Mouse (Mus musculus): ENCODE data around the gene Shf.
"Not testable (repeated sequence)": the region's sequence is repeated elsewhere in the genome, so short reads cannot be mapped to it uniquely, and the experiment has no call there.

Shf gene

GRCm38 (mm10) chr2:122368995-122369739 lies at the start of gene Shf:
Gene Shf (minus strand): TSS chr2:122369162.
- peak; percentile 84 to 85 for DNase-seq

DNA sequence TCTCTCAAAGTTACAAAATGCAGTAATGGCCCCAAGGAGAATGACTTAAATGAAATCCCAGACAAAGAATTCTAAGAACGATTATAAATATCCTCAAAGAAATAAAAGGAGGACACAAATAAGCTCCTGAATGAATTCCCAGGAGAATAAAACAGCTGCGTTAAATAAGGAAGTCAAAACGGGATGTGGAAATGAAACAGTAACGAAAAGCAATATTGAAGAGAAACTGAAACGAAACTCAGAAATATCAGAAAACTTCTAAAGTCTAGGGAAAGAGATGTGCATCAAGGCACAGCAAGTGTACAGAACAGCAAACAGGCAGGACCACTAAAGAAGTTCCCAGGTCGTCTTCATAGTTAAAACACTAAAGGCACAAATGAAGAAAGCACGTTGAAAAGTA lies 40.0 kb upstream of the Shf start:
- no peak for DNase-seq

GRCm38 (mm10) chr2:122407607-122408006 lies 38.6 kb upstream of the Shf start:
- no peak for DNase-seq

- DNase-seq: no peak
Observed at GRCm38 (mm10) chr2:122396150-122396549, 27.2 kb upstream of the Shf start.

DNA sequence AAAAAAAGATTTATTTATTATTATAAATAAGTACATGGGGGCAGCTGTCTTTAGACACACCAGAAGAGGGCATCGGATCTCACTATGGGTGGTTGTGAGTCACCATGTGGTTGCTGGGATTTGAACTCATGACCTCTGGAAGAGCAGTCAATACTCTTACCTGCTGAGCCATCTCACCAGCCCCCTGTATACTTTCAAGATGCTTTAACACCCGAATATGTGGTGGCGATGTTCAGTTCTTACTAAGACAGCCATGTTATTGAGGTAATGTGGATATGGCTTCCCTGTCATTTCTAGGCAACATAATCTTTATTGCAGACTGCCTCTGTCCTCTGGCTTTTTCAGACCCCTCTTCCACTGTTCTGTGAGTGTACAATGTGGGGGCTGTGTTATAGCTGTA lies 18.2 kb upstream of the Shf start:
- DNase-seq: not testable (repeated sequence)

DNA sequence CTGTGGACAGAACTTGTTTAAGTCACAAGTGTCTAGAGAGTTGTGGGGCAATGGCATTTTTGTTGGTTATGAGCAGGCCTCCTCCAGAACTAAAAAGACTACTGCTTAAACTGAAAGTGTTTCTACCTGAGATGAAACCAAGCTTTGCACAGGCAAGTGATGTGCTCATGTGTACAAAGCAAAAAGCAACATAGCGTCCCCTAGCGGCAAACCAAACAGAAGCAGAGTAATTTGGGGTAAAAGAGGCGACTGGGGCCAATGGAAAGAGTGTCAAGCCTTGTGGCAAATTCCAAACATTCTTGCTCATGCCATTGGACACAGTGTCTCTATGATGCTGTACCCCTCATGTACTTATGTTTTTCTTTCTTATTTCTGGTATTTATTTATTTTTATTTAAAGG lies 16.1 kb upstream of the Shf start:
- DNase-seq: no peak

- DNase-seq: no peak
Observed at GRCm38 (mm10) chr2:122382121-122382520, 13.2 kb upstream of the Shf start.

DNA sequence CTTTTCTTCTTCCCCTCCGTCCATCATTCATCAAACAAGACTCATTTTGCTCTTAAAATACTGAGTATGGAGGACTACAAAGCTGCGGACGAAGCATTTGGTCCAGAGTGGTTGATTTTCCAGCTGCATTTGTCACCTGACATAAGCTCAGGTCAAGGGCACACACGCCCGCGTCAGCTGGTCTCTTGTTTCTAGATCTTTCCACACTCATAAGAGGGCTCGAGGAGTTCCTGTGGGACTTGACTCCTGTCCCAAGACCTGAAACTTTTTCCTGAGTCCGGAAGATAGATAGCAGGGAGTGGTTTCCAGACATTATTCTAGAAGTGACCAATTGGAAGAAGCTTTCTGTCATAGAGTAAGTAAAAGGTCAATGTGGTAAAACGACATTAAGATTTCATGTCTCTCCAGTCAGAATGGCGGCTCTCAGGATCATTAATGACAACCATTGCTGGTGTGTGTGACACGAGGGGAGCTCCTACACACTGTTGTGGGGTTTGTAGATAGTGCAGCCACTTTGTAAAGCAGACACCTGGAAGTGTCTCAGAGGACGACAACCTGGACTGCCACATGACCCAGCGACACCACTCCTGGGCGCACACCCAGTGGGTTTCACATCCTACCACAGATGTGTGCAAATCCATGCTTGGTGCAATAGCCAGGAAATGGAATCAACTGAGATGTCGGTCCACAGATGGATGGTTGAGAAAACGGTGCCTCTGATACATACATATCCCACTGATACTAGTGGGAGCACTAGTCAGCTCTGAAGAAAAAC lies 12.6 kb upstream of the Shf start:
- DNase-seq: no peak

GRCm38 (mm10) chr2:122380768-122381311 lies 11.9 kb upstream of the Shf start:
- no peak for DNase-seq

DNA sequence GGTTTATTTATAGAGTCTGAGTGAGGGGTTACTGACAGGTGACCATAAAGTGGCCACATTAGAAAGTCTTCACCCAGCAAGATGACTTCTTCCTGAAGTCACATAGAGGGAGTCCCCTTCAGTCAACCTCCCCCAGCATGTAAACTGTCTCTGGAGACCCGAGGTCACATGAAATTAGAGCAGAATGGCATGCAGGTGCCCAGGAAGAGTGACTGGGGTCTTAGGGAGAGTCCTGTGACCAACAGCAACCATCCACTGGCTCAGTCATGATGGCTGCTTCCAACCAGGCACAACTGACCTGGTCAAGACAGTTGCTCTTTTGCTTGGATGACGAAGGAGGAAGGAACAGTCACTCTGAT lies 10.3 kb upstream of the Shf start:
- DNase-seq: no peak

GRCm38 (mm10) chr2:122378421-122379291 lies 9.7 kb upstream of the Shf start:
- no peak for DNase-seq

DNA sequence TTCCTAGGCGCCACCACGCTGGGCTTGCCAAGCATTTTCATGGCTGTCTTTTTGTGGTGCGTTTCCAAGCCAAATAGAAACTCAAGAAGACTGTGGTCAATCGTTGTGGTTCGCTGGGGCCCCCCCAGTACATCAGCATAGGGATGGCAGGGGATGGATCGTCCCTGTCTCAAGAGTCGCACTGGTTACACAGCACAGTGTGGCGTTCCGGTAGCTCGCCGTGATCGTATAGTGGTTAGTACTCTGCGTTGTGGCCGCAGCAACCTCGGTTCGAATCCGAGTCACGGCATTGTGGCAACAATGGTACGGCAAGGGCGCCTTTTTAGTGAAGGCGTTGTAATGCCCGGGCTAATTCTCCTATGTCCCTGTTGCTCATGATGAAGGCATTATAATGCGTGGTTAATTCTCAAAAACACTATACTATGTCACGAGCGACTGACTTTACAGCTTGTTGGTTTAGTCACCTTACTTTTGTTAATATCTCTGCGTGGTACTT lies 8.8 kb upstream of the Shf start:
- DNase-seq: peak; percentile 63 to 76

DNA sequence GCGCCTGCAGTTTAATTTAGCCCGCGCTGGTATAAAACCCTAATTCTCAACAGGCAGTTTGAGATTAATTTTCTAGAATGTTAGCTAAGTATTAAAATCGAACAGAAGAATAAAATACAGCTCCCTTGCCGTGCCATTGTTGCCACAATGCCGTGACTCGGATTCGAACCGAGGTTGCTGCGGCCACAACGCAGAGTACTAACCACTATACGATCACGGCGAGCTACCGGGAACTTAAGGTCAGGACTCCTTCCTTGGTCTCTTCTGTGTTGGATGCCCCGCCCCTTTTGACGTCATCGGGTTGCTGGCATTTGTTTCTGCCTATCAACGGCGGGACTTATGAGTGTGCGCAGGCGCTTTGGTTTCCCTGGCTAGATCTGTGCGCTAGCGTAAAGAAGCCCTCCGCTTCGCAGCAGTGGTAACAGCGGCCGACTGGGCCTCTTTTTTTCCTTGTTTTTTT lies 8.3 kb upstream of the Shf start:
- peak; percentile 92 to 96 for DNase-seq

DNA sequence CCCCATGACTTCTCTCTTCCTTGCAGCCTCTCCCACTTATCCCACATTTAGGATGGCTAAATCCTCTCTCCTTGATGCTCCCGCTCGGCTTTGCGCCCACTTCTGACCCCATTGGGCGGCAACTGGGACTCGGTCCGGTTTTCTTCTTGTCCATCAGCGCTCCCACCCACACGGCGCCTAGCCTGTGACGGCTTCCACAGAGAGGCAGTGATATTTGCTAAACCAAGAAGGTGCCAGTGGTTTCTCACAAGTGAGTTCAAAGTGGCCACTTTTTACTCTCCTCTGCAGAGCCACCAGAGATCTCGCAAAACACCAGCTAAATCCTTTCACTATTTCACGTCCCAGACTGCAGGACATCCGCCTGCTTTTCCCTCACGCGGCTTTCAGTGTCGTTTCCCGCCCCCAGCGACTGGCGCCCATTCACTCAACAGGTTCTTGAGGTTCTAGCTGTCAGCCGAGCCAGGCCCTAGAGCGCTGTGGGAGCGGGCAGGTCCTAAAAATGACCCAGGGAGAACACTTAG lies 7.1 kb upstream of the Shf start:
- no peak for DNase-seq

DNA sequence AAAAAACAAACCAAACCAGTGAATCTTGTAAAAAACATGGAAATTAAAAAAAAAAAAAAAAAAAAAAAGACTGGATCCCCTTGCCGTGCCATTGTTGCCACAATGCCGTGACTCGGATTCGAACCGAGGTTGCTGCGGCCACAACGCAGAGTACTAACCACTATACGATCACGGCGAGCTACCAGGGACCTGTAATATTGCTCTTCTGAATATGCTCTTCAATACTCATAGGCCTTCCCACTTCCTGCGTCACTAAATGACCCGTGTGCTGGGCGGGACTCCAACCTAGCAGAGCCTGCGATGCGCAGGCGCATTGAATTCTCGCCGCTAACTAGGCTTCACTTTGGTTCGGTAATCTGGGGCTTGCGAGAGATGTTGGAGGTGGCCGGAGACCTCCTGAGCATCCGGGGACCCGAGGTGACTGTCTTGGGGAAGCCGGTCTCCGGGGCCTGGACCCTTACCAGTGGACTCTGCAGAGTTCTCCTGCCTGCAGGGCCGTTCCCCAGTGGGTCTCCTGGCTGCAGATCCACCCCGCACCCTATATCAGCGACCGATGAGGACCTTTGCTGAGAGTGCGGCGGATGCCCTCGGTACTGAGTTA lies 6.5 kb upstream of the Shf start:
- DNase-seq: peak; percentile 87 to 93

DNA sequence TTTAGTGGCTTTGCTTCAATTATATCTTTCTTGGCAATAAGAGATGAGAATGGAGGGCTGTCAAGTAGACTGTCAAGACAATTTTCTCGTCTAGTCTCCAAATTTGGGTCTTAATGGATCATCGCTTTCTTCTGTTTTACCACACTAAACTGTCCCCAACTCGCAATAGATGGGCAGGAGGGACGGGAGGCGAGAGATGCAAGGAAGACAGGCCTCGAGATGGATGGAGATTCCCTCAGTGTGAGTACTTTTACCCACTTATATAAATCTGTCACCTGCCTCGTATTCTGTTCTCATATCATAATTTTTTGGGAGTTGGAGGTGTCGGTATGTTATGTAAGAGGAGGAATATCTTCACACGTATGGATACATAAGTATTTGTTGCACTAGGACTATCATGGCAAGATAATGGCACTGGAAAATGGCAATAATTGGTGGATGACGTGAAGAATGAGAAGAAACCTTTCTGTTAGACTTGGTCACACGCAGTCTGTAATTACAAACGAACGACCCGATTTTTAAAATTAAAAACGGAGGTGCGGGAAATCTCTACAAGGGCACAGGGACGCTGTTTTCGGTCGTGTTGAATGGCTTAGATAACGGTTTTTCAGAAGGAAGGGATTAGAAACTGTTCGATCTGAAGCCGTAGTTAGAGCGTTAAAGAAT lies 5.8 kb upstream of the Shf start:
- DNase-seq: no peak

GRCm38 (mm10) chr2:122374012-122374411 lies 5.0 kb upstream of the Shf start:
- no peak for DNase-seq

GRCm38 (mm10) chr2:122372541-122372940 lies 3.6 kb upstream of the Shf start:
- no peak for DNase-seq

- no peak for DNase-seq
Observed at GRCm38 (mm10) chr2:122372067-122372466, 3.1 kb upstream of the Shf start.

- DNase-seq: no peak
Observed at GRCm38 (mm10) chr2:122370101-122370750, 1.3 kb upstream of the Shf start.
